Mouse (Mus musculus): ENCODE measurements around the gene Rprd2.
A peak's percentile ranks its signal among the peaks of the same experiment; 100 is the strongest.

DNA sequence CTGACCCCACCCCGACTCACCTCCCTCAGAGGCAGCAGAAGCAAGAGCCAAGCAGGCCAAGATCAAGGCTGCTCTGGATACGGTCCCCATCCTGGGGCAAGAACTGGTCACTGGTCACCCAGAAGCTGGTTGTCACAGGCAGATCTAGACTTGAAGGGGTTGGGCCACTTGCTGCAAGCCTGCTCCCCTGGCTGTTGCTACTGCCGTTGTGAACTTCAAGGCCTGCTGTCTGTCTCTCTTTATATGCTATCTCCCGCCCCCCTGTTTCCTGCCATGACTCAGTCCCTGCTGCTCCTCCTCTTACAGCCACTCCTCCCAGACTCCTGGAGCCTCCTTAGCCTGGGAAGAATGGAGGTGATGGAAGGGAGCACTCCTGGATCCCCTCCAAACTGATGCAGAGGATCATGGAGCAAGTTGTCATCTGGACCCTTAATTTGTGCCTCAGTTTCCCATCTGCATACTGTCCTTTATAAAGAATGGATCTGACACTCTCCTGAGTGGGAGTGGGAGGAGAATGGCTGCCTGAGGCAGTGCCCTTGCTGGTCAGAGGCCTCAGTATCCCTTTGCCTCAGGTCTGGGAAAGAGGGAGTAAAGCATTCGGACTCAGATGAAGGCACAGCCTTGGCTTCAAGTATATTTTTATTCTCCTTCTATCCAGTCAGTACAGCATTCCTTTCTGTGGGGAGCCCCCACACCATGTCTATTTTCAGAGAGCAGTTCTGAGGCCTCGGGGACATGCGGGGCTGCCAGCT lies 79.1 kb downstream of the Rprd2 start, which contains the start of gene Ecm1:
- TF ChIP-seq POLR2A (IDR thresholded peaks at IDR 0.05; ENCODE audit: insufficient read depth, low read depth, low read length) (peak; percentile 91), CTCF (IDR thresholded peaks at IDR 0.05) (no peak; the same call in 1 of the 2 replicates), EP300 (IDR thresholded peaks at IDR 0.05; ENCODE audit: insufficient read depth, low read depth, low read length) (0 out of 2 replicates have a peak, but pooled peaks have one; percentile 34)

Measured in heart, adult 2 months (tissue).